Mouse (Mus musculus) kidney, postnatal 0 days (tissue): Measurements from ENCODE around the gene Hdac4. TPM values are rescaled to one million over a fixed set of nuclear protein-coding genes. Genes with fewer than 3 reads are reported as not detected.

Experiments
- ATAC-seq: fragments of 200-750 bp; cut with Nextera tagmentation; replicated peaks from 2 replicates; pipeline ENCODE4 v1.8.0; 2017; ENCODE audit warnings: low read depth, moderate number of reproducible peaks, moderate TSS enrichment, moderate library complexity; ENCODE audit not compliant: low FRiP score
- DNase-seq: peaks from one replicate; pipeline ENCODE4 v3.0.0-alpha.2; 2016; ENCODE audit warnings: low spot score
- H3K27ac ChIP-seq: fragments of 300-500 bp; sonication (generic); 2 replicates; pipeline ENCODE4 v1.5.1; 2014; ENCODE audit warnings: mild to moderate bottlenecking
- H3K27me3 ChIP-seq: fragments of 300-500 bp; sonication (generic); 2 replicates; pipeline ENCODE4 v1.6.1; 2014; ENCODE audit warnings: low read length, mixed read lengths; ENCODE audit not compliant: insufficient read depth
- H3K36me3 ChIP-seq: fragments of 300-500 bp; sonication (generic); 2 replicates; pipeline ENCODE4 v1.6.1; 2014; ENCODE audit warnings: low read length, mixed read lengths; ENCODE audit not compliant: insufficient read depth
- H3K4me1 ChIP-seq: fragments of 300-500 bp; sonication (generic); replicated peaks from 2 replicates; pipeline ENCODE4 v1.6.1; 2014; ENCODE audit warnings: antibody characterized with exemption, low read length, mixed read lengths; ENCODE audit not compliant: insufficient read depth
- H3K4me2 ChIP-seq: fragments of 300-500 bp; sonication (generic); 2 replicates; pipeline ENCODE4 v1.6.1; 2014; ENCODE audit warnings: mild to moderate bottlenecking, low read length, moderate library complexity, mixed read lengths
- H3K4me3 ChIP-seq: fragments of 300-500 bp; sonication (generic); replicated peaks from 2 replicates; pipeline ENCODE4 v1.5.1; 2014; ENCODE audit warnings: low read depth, low read length
- H3K9ac ChIP-seq: fragments of 300-500 bp; sonication (generic); 2 replicates; pipeline ENCODE4 v1.6.1; 2014; ENCODE audit warnings: low read depth, low read length
- H3K9me3 ChIP-seq: fragments of 300-500 bp; sonication (generic); replicated peaks from 2 replicates; pipeline ENCODE4 v1.6.1; 2016; ENCODE audit warnings: low read length, inconsistent platforms, mixed read lengths
- CTCF ChIP-seq: IDR thresholded peaks from 2 replicates; pipeline ENCODE4 v1.5.1; 2016; ENCODE audit warnings: antibody characterized with exemption, low read depth, mild to moderate bottlenecking, moderate library complexity
- WGBS: fragments of 180-500 bp; shearing (Covaris S2); extraction: QIAGEN DNeasy Blood & Tissue Kit; methylation state at CpG from one replicate; pipeline ENCODE4 v1.1.7; 2014; 5-methylcytosine and 5-hydroxymethylcytosine counted together
- polyA plus RNA-seq: library from polyadenylated mRNA; unstranded; fragments of >200 nt; fragmentation: Nextera tagmentation; extraction: Ambion mirVana; gene quantifications from 2 replicates; pipeline ENCODE4 v1.2.1, GENCODE M21; 2015

The Hdac4 gene
- polyA plus RNA-seq, 1 experiment from 2014 or later = 13.9 TPM

DNA sequence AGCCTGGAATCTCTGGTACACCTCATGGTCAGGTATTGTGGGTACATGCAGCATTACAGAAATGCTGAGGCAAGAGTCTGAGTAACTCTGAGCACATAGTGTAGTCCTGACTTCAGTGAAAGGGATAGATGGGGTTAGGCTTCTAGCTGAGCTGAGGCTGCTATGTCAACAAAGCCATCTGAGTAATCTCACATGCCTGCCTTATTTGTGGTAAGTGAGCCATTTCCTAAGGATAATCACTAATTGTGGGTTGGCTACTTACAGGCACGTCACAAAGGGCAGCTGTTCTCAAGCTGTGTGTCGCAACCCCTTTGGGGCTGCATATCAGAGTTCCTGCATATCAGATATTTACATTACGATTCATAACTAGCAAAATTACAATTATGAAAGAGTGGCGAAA lies 239.3 kb downstream of the Hdac4 start:
- no peak for TF ChIP-seq CTCF
- Histone ChIP-seq H3K27ac (no peak overlapping the region), H3K9me3 (no peaks in the 10 kb centered on the region), H3K27me3 (no peaks in the 10 kb centered on the region), H3K4me1 (no peaks in the 10 kb centered on the region), H3K4me3 (no peak overlapping the region), H3K4me2 (no peak overlapping the region), H3K9ac (no peak overlapping the region), H3K36me3 (peaks cover 38% of the 10 kb centered on the region; the same call in 1 of the 2 replicates)
- 81% methylated on average over 4 of the region's 4 CpGs for WGBS
- ATAC-seq = no peak
- no peak for DNase-seq

DNA sequence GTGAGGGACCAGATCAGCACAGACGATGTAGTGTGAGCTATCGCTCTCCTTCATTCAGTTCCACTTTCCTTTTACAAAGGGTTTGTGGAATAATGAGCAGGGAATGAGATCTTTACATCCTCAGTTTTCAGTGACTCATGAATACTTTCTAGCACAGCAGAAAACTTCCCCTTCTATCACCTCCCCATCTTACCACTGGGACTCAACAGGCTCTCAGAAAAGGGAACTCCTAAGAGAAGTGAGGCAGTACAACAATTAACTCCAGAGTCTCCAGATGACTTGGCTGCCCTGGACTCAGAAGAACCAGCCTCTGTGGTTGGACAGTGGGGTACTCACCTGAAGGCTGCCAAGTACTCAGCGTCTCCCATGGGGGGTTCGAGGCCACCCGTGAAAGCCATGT lies 240.5 kb downstream of the Hdac4 start:
- H3K4me2 ChIP-seq = no peak overlapping the region
- H3K9ac ChIP-seq = no peak overlapping the region
- no peaks in the 10 kb centered on the region for H3K4me1 ChIP-seq
- no peaks in the 10 kb centered on the region for H3K9me3 ChIP-seq
- no peak for ATAC-seq
- no peak overlapping the region for H3K4me3 ChIP-seq
- H3K27me3 ChIP-seq = no peaks in the 10 kb centered on the region
- no peak for TF ChIP-seq CTCF
- no peak for DNase-seq
- H3K27ac ChIP-seq = no peak overlapping the region
- WGBS = 88% methylated on average over 5 of the region's 5 CpGs
- peaks cover 36% of the 10 kb centered on the region; the same call in 1 of the 2 replicates for H3K36me3 ChIP-seq

GRCm38 (mm10) chr1:91952912-91953311 lies 242.6 kb downstream of the Hdac4 start:
- ATAC-seq (no peak), DNase-seq (no peak)
- Histone ChIP-seq H3K4me3 (no peak overlapping the region), H3K36me3 (peaks cover 34% of the 10 kb centered on the region; the same call in 1 of the 2 replicates), H3K9ac (no peak overlapping the region), H3K4me1 (no peaks in the 10 kb centered on the region), H3K9me3 (no peaks in the 10 kb centered on the region), H3K27ac (no peak overlapping the region), H3K4me2 (no peak overlapping the region), H3K27me3 (no peaks in the 10 kb centered on the region)
- no peak for TF ChIP-seq CTCF
- 78% methylated on average over 6 of the region's 6 CpGs for WGBS

DNA sequence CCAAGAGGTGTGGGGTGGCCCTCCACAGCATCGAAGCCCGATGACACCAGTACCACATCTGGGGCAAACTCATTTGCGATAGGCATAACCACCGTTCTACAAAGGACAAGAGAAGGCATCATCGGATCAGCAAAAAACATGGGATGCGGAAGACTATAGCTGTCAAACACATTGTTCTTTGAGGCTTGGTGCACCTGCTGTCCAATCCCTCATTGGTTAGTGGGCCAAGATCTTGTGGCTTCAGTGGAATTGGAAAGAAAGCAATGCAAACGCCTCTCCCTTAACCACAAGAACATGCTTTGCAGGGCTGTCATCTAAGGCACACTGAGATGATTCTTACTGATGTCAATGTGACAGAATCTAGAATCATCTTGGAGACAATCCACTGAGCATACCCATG lies 248.1 kb downstream of the Hdac4 start:
- H3K9ac ChIP-seq = no peak overlapping the region
- no peak for ATAC-seq
- H3K4me3 ChIP-seq = no peak overlapping the region
- H3K4me1 ChIP-seq = no peaks in the 10 kb centered on the region
- no peak overlapping the region for H3K27ac ChIP-seq
- H3K27me3 ChIP-seq = no peaks in the 10 kb centered on the region
- peaks cover 24% of the 10 kb centered on the region; the same call in 1 of the 2 replicates for H3K36me3 ChIP-seq
- no peaks in the 10 kb centered on the region for H3K9me3 ChIP-seq
- TF ChIP-seq CTCF = no peak
- no peak for DNase-seq
- 94% methylated on average over 7 of the region's 7 CpGs for WGBS
- no peak overlapping the region for H3K4me2 ChIP-seq

DNA sequence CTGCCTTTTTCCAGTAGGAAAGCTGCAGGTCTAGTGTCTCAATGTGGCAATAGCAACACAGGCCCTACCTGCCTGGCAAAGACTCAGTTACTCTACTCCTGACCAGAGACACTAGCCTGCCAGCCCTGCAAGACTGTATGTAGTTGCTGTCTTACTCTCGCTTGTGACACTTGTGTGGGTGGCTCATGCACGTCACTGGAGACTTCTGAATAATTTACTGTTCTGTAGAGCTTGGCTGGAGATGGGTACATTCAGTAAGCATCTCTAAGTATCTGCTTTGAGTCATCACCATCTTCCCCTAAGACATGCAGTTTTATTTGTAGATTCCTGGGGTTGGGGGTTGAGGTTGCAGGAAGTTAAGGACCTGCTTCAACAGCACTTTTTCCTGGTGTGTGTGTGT lies 252.9 kb downstream of the Hdac4 start:
- WGBS = 56% methylated on average over 2 of the region's 2 CpGs
- DNase-seq = no peak
- H3K27ac ChIP-seq = no peak overlapping the region
- no peaks in the 10 kb centered on the region for H3K4me1 ChIP-seq
- H3K9me3 ChIP-seq = no peaks in the 10 kb centered on the region
- peaks cover 16% of the 10 kb centered on the region; the same call in 1 of the 2 replicates for H3K36me3 ChIP-seq
- no peak for TF ChIP-seq CTCF
- no peak overlapping the region for H3K4me3 ChIP-seq
- H3K9ac ChIP-seq = no peak overlapping the region
- no peaks in the 10 kb centered on the region for H3K27me3 ChIP-seq
- no peak overlapping the region for H3K4me2 ChIP-seq
- ATAC-seq = no peak

DNA sequence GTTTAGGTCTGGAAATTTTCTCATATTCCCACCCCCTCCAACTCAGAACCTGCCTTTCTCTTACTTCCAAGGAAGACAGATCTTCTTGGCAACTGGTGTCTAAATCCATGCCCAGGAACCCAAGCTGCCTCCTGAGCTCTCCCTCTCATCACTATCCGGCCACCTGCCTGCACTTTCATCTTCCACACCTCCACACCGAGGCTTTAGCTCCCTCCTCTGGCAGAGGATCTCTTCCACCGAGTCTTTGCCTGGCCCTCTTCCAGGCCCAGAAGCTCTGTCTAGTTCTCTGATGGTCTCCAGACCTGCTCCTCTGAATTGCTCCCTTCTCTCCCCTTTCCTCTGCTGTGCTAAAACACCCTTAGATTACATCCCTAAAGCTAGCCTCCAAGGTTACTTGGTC lies 253.5 kb downstream of the Hdac4 start:
- no peak overlapping the region for H3K4me3 ChIP-seq
- H3K27me3 ChIP-seq = no peaks in the 10 kb centered on the region
- no peak overlapping the region for H3K4me2 ChIP-seq
- ATAC-seq (no peak), DNase-seq (no peak)
- no peaks in the 10 kb centered on the region for H3K4me1 ChIP-seq
- WGBS = 70% methylated on average over 3 of the region's 3 CpGs
- H3K9ac ChIP-seq = no peak overlapping the region
- H3K36me3 ChIP-seq = peaks cover 16% of the 10 kb centered on the region; the same call in 1 of the 2 replicates
- 0 out of 2 replicates have a peak, but pooled peaks have one; percentile 18 for TF ChIP-seq CTCF
- H3K27ac ChIP-seq = no peak overlapping the region
- H3K9me3 ChIP-seq = no peaks in the 10 kb centered on the region

DNA sequence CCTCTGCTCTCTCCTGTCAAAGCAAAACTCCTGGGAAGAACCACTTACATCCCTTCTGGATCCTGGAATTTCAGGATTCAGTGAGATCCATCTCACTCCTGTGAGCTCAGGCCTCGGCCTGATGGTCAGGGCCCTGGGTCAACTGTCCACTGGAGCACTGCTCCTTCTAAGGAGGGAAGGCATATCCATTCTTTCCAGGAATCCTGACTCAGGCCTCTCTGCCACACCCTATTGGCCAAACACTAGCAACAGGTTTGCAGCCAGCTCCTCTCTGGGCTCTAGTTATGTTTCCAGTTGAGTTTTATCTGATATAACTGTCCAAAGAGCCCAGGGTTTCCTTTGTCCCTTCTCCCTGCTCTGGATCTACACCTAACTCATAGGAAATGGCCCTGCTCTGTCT lies 254.4 kb downstream of the Hdac4 start:
- H3K27ac ChIP-seq = no peak overlapping the region
- 92% methylated on average over 1 of the region's 1 CpGs for WGBS
- no peak overlapping the region for H3K4me2 ChIP-seq
- no peaks in the 10 kb centered on the region for H3K4me1 ChIP-seq
- no peak for TF ChIP-seq CTCF
- H3K4me3 ChIP-seq = no peak overlapping the region
- H3K9ac ChIP-seq = no peak overlapping the region
- no peak for ATAC-seq
- no peaks in the 10 kb centered on the region for H3K27me3 ChIP-seq
- no peak for DNase-seq
- H3K36me3 ChIP-seq = peaks cover 13% of the 10 kb centered on the region; the same call in 1 of the 2 replicates
- H3K9me3 ChIP-seq = no peaks in the 10 kb centered on the region
